Mouse (Mus musculus) small intestine, adult 2 months (tissue): ENCODE results near the gene Gm2016. TPM values are rescaled to one million over a fixed set of nuclear protein-coding genes. Genes with fewer than 3 reads are reported as not detected.
"Not testable (repeated sequence)": the region's sequence is repeated elsewhere in the genome, so short reads cannot be mapped to it uniquely, and the experiment has no call there.

Experiments used
- H3K27ac ChIP-seq: fragments of 200-500 bp; 2 replicates; pipeline ENCODE4 v1.5.1; 2012; ENCODE audit warnings: low read depth, low read length, control low read depth, inconsistent platforms; ENCODE audit not compliant: insufficient read depth
- H3K27me3 ChIP-seq: fragments of 200-500 bp; 2 replicates; pipeline ENCODE4 v1.6.1; 2012; ENCODE audit warnings: mild to moderate bottlenecking, moderate library complexity, low read length, inconsistent platforms; ENCODE audit not compliant: control insufficient read depth, insufficient read depth
- H3K36me3 ChIP-seq: fragments of 200-500 bp; 2 replicates; pipeline ENCODE4 v1.6.1; 2012; ENCODE audit warnings: mild to moderate bottlenecking, low read length, control low read depth, inconsistent platforms; ENCODE audit not compliant: control insufficient read depth, insufficient read depth
- H3K4me1 ChIP-seq: fragments of 200-500 bp; 2 replicates; pipeline ENCODE4 v1.6.1; 2012; ENCODE audit warnings: low read length, inconsistent platforms, mixed read lengths; ENCODE audit not compliant: control insufficient read depth, insufficient read depth, insufficient read length
- H3K4me3 ChIP-seq: fragments of 200-500 bp; 2 replicates; pipeline ENCODE4 v1.5.1; 2012; ENCODE audit warnings: low read depth, mild to moderate bottlenecking, control low read depth, inconsistent platforms, low read length, moderate library complexity
- WGBS: fragments of 180-500 bp; shearing (Covaris S2); methylation state at CpG from one replicate; pipeline ENCODE4 v1.1.7; 2018; 5-methylcytosine and 5-hydroxymethylcytosine counted together
- polyA plus RNA-seq: library from polyadenylated mRNA; depleted of rRNA; stranded (reverse); fragments of >200 nt; gene quantifications from 2 replicates; pipeline ENCODE4 v1.2.3, GENCODE M21; 2012; rRNA removed

Gene Gm2016
- not detected in 2 replicates for polyA plus RNA-seq

GRCm38 (mm10) chr12:87873772-87874171 lies at the start of gene Gm2016:
TSS of gene Gm2016 (plus strand) at chr12:87874072.
- not testable (repeated sequence) for H3K36me3 ChIP-seq, H3K27me3 ChIP-seq, H3K4me1 ChIP-seq, H3K4me3 ChIP-seq, H3K27ac ChIP-seq
- WGBS: 82% methylated on average over 5 of the region's 5 CpGs

- H3K36me3 ChIP-seq, H3K4me1 ChIP-seq, H3K4me3 ChIP-seq, H3K27me3 ChIP-seq, H3K27ac ChIP-seq: not testable (repeated sequence)
- WGBS: 81% methylated on average over 2 of the region's 2 CpGs
Measured at GRCm38 (mm10) chr12:87842239-87842638, 31.6 kb upstream of the Gm2016 start, which contains the start of gene Gm2001. TSS of gene Gm2001 (minus strand) at chr12:87842339.

DNA sequence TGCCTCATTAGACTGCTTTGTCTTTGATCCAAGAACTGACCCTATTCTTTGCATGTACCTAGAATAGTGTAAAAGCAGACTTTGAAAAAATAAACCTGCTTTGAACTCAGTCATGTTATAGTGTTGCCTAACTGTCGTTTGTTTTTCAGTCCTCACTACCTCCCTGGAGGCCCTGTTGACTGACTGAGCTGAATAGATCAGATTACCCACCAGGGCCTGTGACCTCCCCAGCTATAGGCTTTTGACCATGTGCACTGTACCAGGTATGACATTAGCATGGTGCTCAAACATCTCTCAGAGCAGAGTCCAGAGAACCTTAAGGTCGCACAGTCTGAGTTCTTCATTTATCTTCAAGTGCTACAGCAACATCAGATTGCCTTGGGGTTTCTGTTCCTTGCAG lies 23.2 kb upstream of the Gm2016 start:
- H3K4me1 ChIP-seq, H3K27ac ChIP-seq, H3K36me3 ChIP-seq, H3K27me3 ChIP-seq, H3K4me3 ChIP-seq: not testable (repeated sequence)
- no CpG with 5 or more reads among the region's 2 CpGs for WGBS

GRCm38 (mm10) chr12:87856067-87856466 lies 17.8 kb upstream of the Gm2016 start:
- H3K4me3 ChIP-seq, H3K27me3 ChIP-seq, H3K36me3 ChIP-seq, H3K27ac ChIP-seq, H3K4me1 ChIP-seq: not testable (repeated sequence)
- 69% methylated on average over 1 of the region's 1 CpGs for WGBS

DNA sequence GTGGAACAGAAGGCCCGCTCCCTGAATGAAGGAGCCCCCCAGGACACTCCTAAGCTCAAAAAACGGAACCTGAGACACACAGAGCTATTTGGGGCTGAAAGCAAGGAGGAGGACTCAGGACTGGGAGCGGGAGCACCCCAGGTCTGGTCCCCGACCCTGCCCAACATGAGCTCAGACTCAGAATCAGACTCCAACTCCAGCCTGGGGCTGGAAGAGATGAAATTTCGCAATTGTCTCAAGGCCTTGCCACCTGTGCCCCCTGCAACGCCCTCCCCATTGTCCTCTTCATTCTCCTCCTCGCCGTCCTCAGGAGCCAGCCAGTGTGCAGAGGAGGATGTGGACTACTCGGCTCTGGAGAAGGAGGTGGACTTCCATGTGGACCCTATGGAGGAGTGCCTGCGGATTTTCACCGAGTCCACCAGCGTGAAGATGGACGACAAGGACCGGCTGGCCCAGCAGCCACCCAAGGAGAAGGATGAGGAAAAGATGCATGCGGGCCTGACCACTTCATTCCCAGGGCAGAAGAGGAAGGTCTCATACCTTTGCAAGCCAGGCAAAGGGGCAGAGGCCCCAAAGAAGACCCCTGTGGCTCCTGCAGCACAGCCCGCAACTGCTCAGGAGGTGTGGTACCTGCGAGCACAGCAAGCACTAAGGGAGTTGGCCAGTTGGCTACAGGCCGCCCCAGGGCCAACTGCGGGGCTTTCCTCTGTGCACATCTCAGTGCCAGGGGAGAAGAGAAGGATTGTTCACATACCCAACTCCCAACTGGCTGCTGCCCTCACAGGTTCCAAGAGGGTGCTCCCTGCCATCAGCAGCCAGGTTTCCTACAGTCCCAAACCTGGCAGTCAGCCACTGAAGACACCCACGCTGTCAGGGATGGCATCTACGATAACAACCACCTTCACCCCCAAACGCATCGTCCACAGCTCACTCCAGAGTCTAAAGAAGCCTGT lies 11.9 kb upstream of the Gm2016 start:
- 83% methylated on average over 23 of the region's 23 CpGs for WGBS
- not testable (repeated sequence) for H3K4me1 ChIP-seq, H3K36me3 ChIP-seq, H3K27me3 ChIP-seq, H3K27ac ChIP-seq, H3K4me3 ChIP-seq

GRCm38 (mm10) chr12:87863638-87864037 lies 10.2 kb upstream of the Gm2016 start:
- H3K27me3 ChIP-seq, H3K36me3 ChIP-seq, H3K4me1 ChIP-seq, H3K4me3 ChIP-seq, H3K27ac ChIP-seq: not testable (repeated sequence)
- 93% methylated on average over 10 of the region's 11 CpGs for whole genome bisulfite sequencing

- WGBS: 78% methylated on average over 2 of the region's 2 CpGs
- not testable (repeated sequence) for H3K36me3 ChIP-seq, H3K4me3 ChIP-seq, H3K27ac ChIP-seq, H3K4me1 ChIP-seq, H3K27me3 ChIP-seq
Measured at GRCm38 (mm10) chr12:87864048-87864447, 9.8 kb upstream of the Gm2016 start.

GRCm38 (mm10) chr12:87895070-87895469 lies 21.2 kb downstream of the Gm2016 start, which contains the start of gene Gm2022:
TSS of gene Gm2022 (plus strand) at chr12:87895370.
- H3K4me3 ChIP-seq, H3K27ac ChIP-seq, H3K27me3 ChIP-seq, H3K36me3 ChIP-seq, H3K4me1 ChIP-seq: not testable (repeated sequence)
- 89% methylated on average over 1 of the region's 1 CpGs for WGBS

GRCm38 (mm10) chr12:87919721-87920120 lies 45.8 kb downstream of the Gm2016 start, which contains the start of gene Gm2035:
TSS of gene Gm2035 (minus strand) at chr12:87919857.
- H3K27ac ChIP-seq, H3K36me3 ChIP-seq, H3K4me3 ChIP-seq, H3K4me1 ChIP-seq, H3K27me3 ChIP-seq: not testable (repeated sequence)
- 73% methylated on average over 2 of the region's 2 CpGs for WGBS
